Mouse (Mus musculus) midbrain, postnatal 0 days (tissue): ENCODE measurements around the gene Ncoa1. TPM values are rescaled to one million over a fixed set of nuclear protein-coding genes. Genes with fewer than 3 reads are reported as not detected.

Experiments
- ATAC-seq: fragments of 200-750 bp; cut with Nextera tagmentation; 2 replicates; pipeline ENCODE4 v1.8.0; 2017; ENCODE audit warnings: moderate number of reproducible peaks, mild to moderate bottlenecking, moderate TSS enrichment, moderate library complexity; ENCODE audit not compliant: low FRiP score
- DNase-seq: peaks from one replicate; pipeline ENCODE4 v3.0.0-alpha.2; 2015; ENCODE audit warnings: low spot score
- H3K27ac ChIP-seq: fragments of 300-500 bp; sonication (generic); 2 replicates; pipeline ENCODE4 v1.5.1; 2014; ENCODE audit warnings: low read depth, mild to moderate bottlenecking, low read length, mixed read lengths
- H3K27me3 ChIP-seq: fragments of 300-500 bp; sonication (generic); 2 replicates; pipeline ENCODE4 v1.6.1; 2014; ENCODE audit warnings: low read length, control low read depth, mixed read lengths; ENCODE audit not compliant: insufficient read depth
- H3K36me3 ChIP-seq: fragments of 300-500 bp; sonication (generic); 2 replicates; pipeline ENCODE4 v1.6.1; 2014; ENCODE audit warnings: low read length, control low read depth, mixed read lengths; ENCODE audit not compliant: insufficient read depth
- H3K4me1 ChIP-seq: fragments of 300-500 bp; sonication (generic); 2 replicates; pipeline ENCODE4 v1.6.1; 2014; ENCODE audit warnings: mild to moderate bottlenecking, control low read depth, antibody characterized with exemption, low read length, mixed read lengths; ENCODE audit not compliant: insufficient read depth
- H3K4me2 ChIP-seq: fragments of 300-500 bp; sonication (generic); 2 replicates; pipeline ENCODE4 v1.6.1; 2014; ENCODE audit warnings: low read depth, mild to moderate bottlenecking, low read length, mixed read lengths; ENCODE audit not compliant: poor library complexity, severe bottlenecking
- H3K4me3 ChIP-seq: fragments of 300-500 bp; sonication (generic); 2 replicates; pipeline ENCODE4 v1.5.1; 2014; ENCODE audit warnings: low read depth, mild to moderate bottlenecking, low read length, moderate library complexity
- H3K9ac ChIP-seq: fragments of 300-500 bp; sonication (generic); replicated peaks from 2 replicates; pipeline ENCODE4 v1.6.1; 2014; ENCODE audit warnings: mild to moderate bottlenecking, low read length, moderate library complexity, mixed read lengths; ENCODE audit not compliant: poor library complexity, severe bottlenecking
- H3K9me3 ChIP-seq: fragments of 300-500 bp; sonication (generic); 2 replicates; pipeline ENCODE4 v1.6.1; 2016; ENCODE audit warnings: low read length, control low read depth
- CTCF ChIP-seq: IDR thresholded peaks from 2 replicates; pipeline ENCODE4 v1.5.1; 2016; ENCODE audit warnings: antibody characterized with exemption, mild to moderate bottlenecking
- WGBS: fragments of 180-500 bp; shearing (Covaris S2); extraction: QIAGEN DNeasy Blood & Tissue Kit; methylation state at CpG from one replicate; pipeline ENCODE4 v1.1.7; 2014; 5-methylcytosine and 5-hydroxymethylcytosine counted together
- polyA plus RNA-seq: library from polyadenylated mRNA; unstranded; fragments of >200 nt; fragmentation: Nextera tagmentation; extraction: Ambion mirVana; gene quantifications from 2 replicates; pipeline ENCODE4 v1.2.1, GENCODE M21; 2015
- total RNA-seq: library from RNA; depleted of rRNA; stranded (reverse); fragments of >200 nt; gene quantifications from 2 replicates; pipeline ENCODE4 v1.2.3, GENCODE M21; 2014

Gene Ncoa1
- total and polyA plus RNA-seq, 2 experiments from 2014 or later, result 9.9 to 37.2 TPM

GRCm38 (mm10) chr12:4313824-4314223 lies 163.2 kb downstream of the Ncoa1 start:
- H3K36me3 ChIP-seq, result 0 out of 2 replicates have a peak, but pooled peaks cover 10% of the 10 kb centered on the region
- H3K27me3 ChIP-seq, result no peaks in the 10 kb centered on the region
- no peaks in the 10 kb centered on the region for H3K4me1 ChIP-seq
- no peaks in the 10 kb centered on the region for H3K9me3 ChIP-seq
- ATAC-seq (no peak), DNase-seq (no peak)
- no peak for TF ChIP-seq CTCF
- no peak overlapping the region for H3K4me2 ChIP-seq
- H3K27ac ChIP-seq, result no peak overlapping the region
- no peak overlapping the region for H3K4me3 ChIP-seq
- H3K9ac ChIP-seq, result no peak overlapping the region

GRCm38 (mm10) chr12:4306712-4307313 lies 170.2 kb downstream of the Ncoa1 start:
- H3K27me3 ChIP-seq, result no peaks in the 10 kb centered on the region
- H3K27ac ChIP-seq, result no peak overlapping the region
- H3K4me3 ChIP-seq, result no peak overlapping the region
- no peak for TF ChIP-seq CTCF
- H3K36me3 ChIP-seq, result no peaks in the 10 kb centered on the region
- no peaks in the 10 kb centered on the region for H3K4me1 ChIP-seq
- DNase-seq (no peak), ATAC-seq (no peak)
- H3K9me3 ChIP-seq, result no peaks in the 10 kb centered on the region
- 86% methylated on average over 1 of the region's 1 CpGs for WGBS
- no peak overlapping the region for H3K9ac ChIP-seq
- no peak overlapping the region for H3K4me2 ChIP-seq

GRCm38 (mm10) chr12:4299300-4299699 lies 177.7 kb downstream of the Ncoa1 start:
- H3K9me3 ChIP-seq, result no peaks in the 10 kb centered on the region
- no peak for TF ChIP-seq CTCF
- H3K4me1 ChIP-seq, result no peaks in the 10 kb centered on the region
- peaks cover 11% of the 10 kb centered on the region for H3K36me3 ChIP-seq
- no peaks in the 10 kb centered on the region for H3K27me3 ChIP-seq
- H3K9ac ChIP-seq, result no peak overlapping the region
- H3K4me2 ChIP-seq, result no peak overlapping the region
- 90% methylated on average over 3 of the region's 3 CpGs for WGBS
- no peak overlapping the region for H3K27ac ChIP-seq
- DNase-seq (no peak), ATAC-seq (no peak)
- no peak overlapping the region for H3K4me3 ChIP-seq

- Histone ChIP-seq H3K4me1 (no peaks in the 10 kb centered on the region), H3K4me2 (no peak overlapping the region), H3K27ac (no peak overlapping the region), H3K9ac (no peak overlapping the region), H3K4me3 (no peak overlapping the region), H3K27me3 (no peaks in the 10 kb centered on the region), H3K9me3 (no peaks in the 10 kb centered on the region), H3K36me3 (peaks cover 11% of the 10 kb centered on the region)
- ATAC-seq, result no peak
- no peak for TF ChIP-seq CTCF
- DNase-seq, result no peak
- WGBS, result 82% methylated on average over 4 of the region's 4 CpGs
Observed at GRCm38 (mm10) chr12:4298626-4299025, 178.4 kb downstream of the Ncoa1 start.

- Histone ChIP-seq H3K27me3 (no peaks in the 10 kb centered on the region), H3K36me3 (peaks cover 11% of the 10 kb centered on the region), H3K4me1 (no peaks in the 10 kb centered on the region), H3K9ac (no peak overlapping the region), H3K4me3 (no peak overlapping the region), H3K9me3 (no peaks in the 10 kb centered on the region), H3K4me2 (no peak overlapping the region), H3K27ac (no peak overlapping the region)
- ATAC-seq, result no peak
- DNase-seq, result no peak
- TF ChIP-seq CTCF, result no peak
- WGBS, result 83% methylated on average over 4 of the region's 4 CpGs
Observed at GRCm38 (mm10) chr12:4295881-4296280, 181.1 kb downstream of the Ncoa1 start.

GRCm38 (mm10) chr12:4295281-4295680 lies 181.7 kb downstream of the Ncoa1 start:
- Histone ChIP-seq H3K9me3 (no peaks in the 10 kb centered on the region), H3K4me3 (no peak overlapping the region), H3K27me3 (no peaks in the 10 kb centered on the region), H3K36me3 (peaks cover 14% of the 10 kb centered on the region), H3K27ac (no peak overlapping the region), H3K4me2 (no peak overlapping the region), H3K9ac (no peak overlapping the region), H3K4me1 (no peaks in the 10 kb centered on the region)
- no peak for TF ChIP-seq CTCF
- 74% methylated on average over 8 of the region's 8 CpGs for WGBS
- DNase-seq (no peak), ATAC-seq (no peak)
